Mouse (Mus musculus) CH12.LX (cell line): Measurements from ENCODE around the gene Pld1. TPM values are rescaled to one million over a fixed set of nuclear protein-coding genes. Genes with fewer than 3 reads are reported as not detected.

Experiments
- DNase-seq: peaks from one replicate; pipeline ENCODE4 v3.0.0-alpha.2; 2013; ENCODE audit errors: extremely low read depth
- H3K27ac ChIP-seq: 2 replicates; pipeline ENCODE4 v1.5.1; 2012; ENCODE audit warnings: low read depth, mild to moderate bottlenecking, control low read depth, moderate library complexity; ENCODE audit not compliant: insufficient read depth
- H3K27me3 ChIP-seq: replicated peaks from 2 replicates; pipeline ENCODE3; 2012; ENCODE audit warnings: inconsistent platforms
- H3K36me3 ChIP-seq, 2 experiments: replicated peaks in 1 of 2; 2 replicates each; pipeline versions ENCODE3 to v1.6.1; 2012; ENCODE audit warnings: inconsistent platforms in 1 of 2, low read length in 1 of 2, mild to moderate bottlenecking in 1 of 2, mixed read lengths in 1 of 2, moderate library complexity in 1 of 2; ENCODE audit not compliant: control insufficient read depth in 1 of 2, insufficient read depth in 1 of 2
- H3K4me1 ChIP-seq, 2 experiments: 2 replicates each; pipeline ENCODE4 v1.6.1; 2012; ENCODE audit warnings: inconsistent platforms in 1 of 2, moderate library complexity in 1 of 2; ENCODE audit not compliant: insufficient read depth in 2 of 2, control insufficient read depth in 1 of 2
- H3K4me2 ChIP-seq: 2 replicates; pipeline ENCODE4 v1.6.1; 2012; ENCODE audit warnings: low read depth, mild to moderate bottlenecking, control low read depth; ENCODE audit not compliant: poor library complexity, insufficient read depth, severe bottlenecking
- H3K4me3 ChIP-seq, 3 experiments: fragments of 150-350 bp in 1 of 3; sonication (generic) in 1 of 3; replicated peaks in 1 of 3; 2 replicates each; pipeline versions ENCODE3 to v1.5.1; 2011 to 2012; ENCODE audit warnings: low read depth in 2 of 3, low read length in 2 of 3, mild to moderate bottlenecking in 2 of 3, moderate library complexity in 2 of 3, control low read depth in 1 of 3, improper control_type of control experiment in 1 of 3, inconsistent platforms in 1 of 3, mixed read lengths in 1 of 3; ENCODE audit not compliant: poor library complexity in 1 of 3
- H3K79me2 ChIP-seq: replicated peaks from 2 replicates; pipeline ENCODE4 v1.6.1; 2012; ENCODE audit warnings: mild to moderate bottlenecking, moderate library complexity; ENCODE audit not compliant: control insufficient read depth, poor library complexity, insufficient read depth, severe bottlenecking; ENCODE audit errors: extremely low read depth
- H3K9ac ChIP-seq: 2 replicates; pipeline ENCODE4 v1.6.1; 2012; ENCODE audit warnings: low read depth, mild to moderate bottlenecking, control low read depth, moderate library complexity; ENCODE audit not compliant: insufficient read depth
- H3K9me3 ChIP-seq: replicated peaks from 2 replicates; pipeline ENCODE3; 2012; ENCODE audit warnings: low read length, inconsistent platforms, mixed read lengths
- CTCF ChIP-seq, 2 experiments: IDR thresholded peaks in 1 of 2; conservative IDR thresholded peaks in 1 of 2; 2 replicates each; pipeline ENCODE4 v1.5.1; 2011 to 2012; ENCODE audit warnings: low read depth in 2 of 2, low read length in 2 of 2, improper control_type of control experiment in 1 of 2, inconsistent platforms in 1 of 2, mild to moderate bottlenecking in 1 of 2, moderate library complexity in 1 of 2
- EP300 ChIP-seq: IDR thresholded peaks from 2 replicates; pipeline ENCODE4 v1.6.1; 2011; ENCODE audit warnings: low read length, improper control_type of control experiment
- ETS1 ChIP-seq: conservative IDR thresholded peaks from 2 replicates; pipeline ENCODE4 v1.6.1; 2012; ENCODE audit warnings: low read depth, mild to moderate bottlenecking, inconsistent platforms, low read length, improper control_type of control experiment, moderate library complexity
- JUND ChIP-seq: conservative IDR thresholded peaks from 2 replicates; pipeline ENCODE4 v1.6.1; 2011; ENCODE audit warnings: low read depth, low read length, improper control_type of control experiment
- MAFK ChIP-seq: IDR thresholded peaks from 2 replicates; pipeline ENCODE4 v1.6.1; 2011; ENCODE audit warnings: low read length, improper control_type of control experiment; ENCODE audit not compliant: insufficient replicate concordance
- MAX ChIP-seq: IDR thresholded peaks from 2 replicates; pipeline ENCODE4 v1.6.1; 2011; ENCODE audit warnings: low read length, improper control_type of control experiment
- MXI1 ChIP-seq: IDR thresholded peaks from 2 replicates; pipeline ENCODE4 v1.6.1; 2011; ENCODE audit warnings: mild to moderate bottlenecking, low read depth, low read length, improper control_type of control experiment
- POLR2AphosphoS2 ChIP-seq: IDR thresholded peaks from 2 replicates; pipeline ENCODE4 v1.6.1; 2011; ENCODE audit warnings: low read depth, low read length, improper control_type of control experiment
- SIN3A ChIP-seq: IDR thresholded peaks from 2 replicates; pipeline ENCODE4 v1.6.1; 2012; ENCODE audit warnings: low read length, improper control_type of control experiment, inconsistent platforms
- USF1 ChIP-seq: IDR thresholded peaks from 2 replicates; pipeline ENCODE4 v1.6.1; 2014; ENCODE audit warnings: low read depth, mild to moderate bottlenecking, inconsistent platforms, low read length, improper control_type of control experiment
- ZKSCAN1 ChIP-seq: IDR thresholded peaks from 2 replicates; pipeline ENCODE4 v1.6.1; 2012; ENCODE audit warnings: low read depth, inconsistent platforms, low read length, improper control_type of control experiment, borderline replicate concordance
- ZNF384 ChIP-seq: IDR thresholded peaks from 2 replicates; pipeline ENCODE4 v1.6.1; 2012; ENCODE audit warnings: low read depth, low read length, improper control_type of control experiment, inconsistent platforms
- dilution Hi-C: fragments of 300-500 bp; cut with MboI; formaldehyde crosslinking; loops from 2 replicates; pipeline ENCODE4 v1.14.3; 2020; ENCODE audit warnings: low sequenced_read_pairs; ENCODE audit not compliant: extremely low pct_unique_long_range_greater_than_20kb, extremely low pct_ligation_motif_present
- in situ Hi-C: fragments of 300-500 bp; cut with MboI; formaldehyde crosslinking; loops from 3 replicates; pipeline ENCODE4 v1.14.3; 2019; ENCODE audit warnings: low sequenced_read_pairs, low pct_ligation_motif_present, low pct_unique_long_range_greater_than_20kb, mixed read lengths
- polyA plus RNA-seq: library from polyadenylated mRNA; unstranded; fragments of >175 nt; gene quantifications from 2 replicates; pipeline ENCODE4 v1.2.1, GENCODE M21; 2012; ENCODE audit warnings: low read depth; ENCODE audit not compliant: insufficient read length
- total RNA-seq, 2 experiments: library from RNA; depleted of rRNA; stranded (reverse); fragments of 300-350 nt in 1 of 2; fragments of >200 nt in 1 of 2; gene quantifications; 2 replicates each; pipeline ENCODE4 v1.2.3; 2012 to 2014

Gene Pld1
- total and polyA plus RNA-seq, 3 experiments: not detected

- peaks cover 45% of the 10 kb centered on the region for H3K9me3 ChIP-seq
- in situ Hi-C loops: no loop called here
- no peaks in the 10 kb centered on the region for H3K79me2 ChIP-seq
- dilution Hi-C loops: no loop called here
- H3K9ac ChIP-seq: no peak overlapping the region
- no peaks in the 10 kb centered on the region for H3K4me1 ChIP-seq
- no peak for TF ChIP-seq SIN3A
- TF ChIP-seq, all 38 proteins: peak for 0
- no peak for DNase-seq
- Histone ChIP-seq H3K27me3 (no peaks in the 10 kb centered on the region), H3K4me3 (no peak overlapping the region), H3K36me3 (no peaks in the 10 kb centered on the region), H3K4me2 (no peak overlapping the region), H3K27ac (no peak overlapping the region)
These were observed 6.1 kb upstream of the Pld1 start for GRCm38 (mm10) chr3:27932391-27932790.

- Histone ChIP-seq H3K27ac (no peak overlapping the region), H3K36me3 (no peaks in the 10 kb centered on the region), H3K9me3 (peaks cover 55% of the 10 kb centered on the region), H3K27me3 (no peaks in the 10 kb centered on the region), H3K4me2 (no peak overlapping the region), H3K9ac (no peak overlapping the region), H3K4me3 (no peak overlapping the region), H3K79me2 (no peaks in the 10 kb centered on the region), H3K4me1 (no peaks in the 10 kb centered on the region)
- no peak for TF ChIP-seq USF1
- no peak for TF ChIP-seq ETS1
- no peak for TF ChIP-seq MAX
- no peak for TF ChIP-seq SIN3A
- TF ChIP-seq JUND: no peak
- TF ChIP-seq CTCF (conservative IDR thresholded peaks at IDR 0.05 in 1 of 2, IDR thresholded peaks at IDR 0.05 in 1 of 2; ENCODE audit: low read depth in 2 of 2, low read length in 2 of 2): no peak
- TF ChIP-seq POLR2AphosphoS2: no peak
- TF ChIP-seq ZNF384: no peak
- in situ Hi-C loops (no loop called here), dilution Hi-C loops (no loop called here)
- no peak for DNase-seq
These were observed 2.9 kb upstream of the Pld1 start for GRCm38 (mm10) chr3:27935644-27936043.

DNA sequence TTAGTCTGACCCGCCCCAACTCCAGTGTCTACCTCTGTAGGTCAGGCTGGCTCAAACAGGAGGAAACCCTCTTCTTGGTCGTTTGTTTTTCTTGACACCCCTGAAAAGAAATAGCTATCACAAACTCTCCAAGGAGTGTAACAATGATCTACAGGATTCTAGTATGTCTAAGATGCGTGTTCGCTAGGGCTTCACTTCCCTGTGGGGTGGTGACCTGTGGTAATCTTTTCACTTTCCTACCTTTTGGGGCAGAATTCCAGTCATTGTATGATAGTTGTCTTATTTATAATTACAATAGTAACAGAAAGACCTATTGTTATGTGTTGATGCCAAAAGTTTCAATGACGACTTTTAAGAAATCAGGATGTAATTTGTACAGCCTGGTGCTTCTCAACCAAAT, 1.8 kb upstream of the Pld1 start:
- H3K4me2 ChIP-seq: no peak overlapping the region
- H3K79me2 ChIP-seq: no peaks in the 10 kb centered on the region
- no peaks in the 10 kb centered on the region for H3K36me3 ChIP-seq
- H3K9me3 ChIP-seq: peaks cover 60% of the 10 kb centered on the region
- in situ Hi-C loops (no loop called here), dilution Hi-C loops (no loop called here)
- no peaks in the 10 kb centered on the region for H3K4me1 ChIP-seq
- no peaks in the 10 kb centered on the region for H3K27me3 ChIP-seq
- TF ChIP-seq EP300 (no peak), ZKSCAN1 (no peak), POLR2AphosphoS2 (no peak), ZNF384 (no peak), MAX (no peak), MXI1 (no peak), MAFK (no peak)
- H3K27ac ChIP-seq: no peak overlapping the region
- H3K9ac ChIP-seq: no peak overlapping the region
- no peak for DNase-seq
- H3K4me3 ChIP-seq: no peak overlapping the region
